Mouse (Mus musculus) embryonic fibroblast, embryonic 13.5 days (primary cell): ENCODE results near the gene Cenpn. TPM values are rescaled to one million over a fixed set of nuclear protein-coding genes. Genes with fewer than 3 reads are reported as not detected.
A peak's percentile ranks its signal among the peaks of the same experiment; 100 is the strongest.

Source experiments
- H3K27ac ChIP-seq: 2 replicates; pipeline ENCODE4 v1.5.1; 2012; ENCODE audit warnings: low read length, control low read depth, inconsistent platforms; ENCODE audit not compliant: insufficient read depth
- H3K4me1 ChIP-seq: 2 replicates; pipeline ENCODE4 v1.6.1; 2011; ENCODE audit warnings: low read length; ENCODE audit not compliant: control insufficient read depth, insufficient read depth
- H3K4me3 ChIP-seq: 2 replicates; pipeline ENCODE4 v1.5.1; 2011; ENCODE audit warnings: mild to moderate bottlenecking, control low read depth, low read length; ENCODE audit not compliant: insufficient read depth
- CTCF ChIP-seq: IDR thresholded peaks from 2 replicates; pipeline ENCODE4 v1.5.1; 2011; ENCODE audit warnings: mild to moderate bottlenecking, control low read depth, low read length, moderate library complexity, borderline replicate concordance; ENCODE audit not compliant: insufficient read depth
- POLR2A ChIP-seq: IDR thresholded peaks from 2 replicates; pipeline ENCODE4 v1.6.1; 2011; ENCODE audit warnings: low read depth, mild to moderate bottlenecking, control low read depth, low read length, moderate library complexity
- polyA plus RNA-seq: library from polyadenylated mRNA; stranded (reverse); fragments of >200 nt; gene quantifications from 2 replicates; pipeline ENCODE4 v1.2.4, GENCODE M21; 2011; ENCODE audit warnings: low read depth; ENCODE audit not compliant: missing spikeins, insufficient read length

Cenpn gene
- polyA plus RNA-seq, 1 experiment = 22.7 TPM

DNA sequence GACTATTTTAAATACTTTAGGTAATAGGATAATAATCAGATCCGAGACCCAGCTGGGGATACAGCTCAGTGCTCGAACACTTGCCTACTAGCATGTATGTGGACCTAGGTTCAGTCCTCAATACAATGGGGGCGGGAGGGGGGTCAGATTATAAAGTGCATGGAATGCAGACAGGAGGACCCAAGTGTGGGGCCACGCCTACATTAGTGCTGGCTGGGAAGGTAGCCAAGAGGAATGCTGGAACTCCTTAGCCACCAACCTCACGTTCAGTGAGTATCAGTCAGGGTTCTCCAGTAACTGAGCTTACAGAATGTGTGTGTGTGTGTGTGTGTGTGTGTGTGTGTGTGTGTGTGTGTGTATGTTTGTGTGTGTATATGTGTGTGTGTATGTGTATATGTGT is 29.8 kb downstream of the Cenpn start:
- H3K4me1 ChIP-seq = peaks cover 2% of the 10 kb centered on the region; the same call in 1 of the 2 replicates
- TF ChIP-seq POLR2A = no peak
- no peak for TF ChIP-seq CTCF
- H3K27ac ChIP-seq = no peak overlapping the region
- no peak overlapping the region for H3K4me3 ChIP-seq

DNA sequence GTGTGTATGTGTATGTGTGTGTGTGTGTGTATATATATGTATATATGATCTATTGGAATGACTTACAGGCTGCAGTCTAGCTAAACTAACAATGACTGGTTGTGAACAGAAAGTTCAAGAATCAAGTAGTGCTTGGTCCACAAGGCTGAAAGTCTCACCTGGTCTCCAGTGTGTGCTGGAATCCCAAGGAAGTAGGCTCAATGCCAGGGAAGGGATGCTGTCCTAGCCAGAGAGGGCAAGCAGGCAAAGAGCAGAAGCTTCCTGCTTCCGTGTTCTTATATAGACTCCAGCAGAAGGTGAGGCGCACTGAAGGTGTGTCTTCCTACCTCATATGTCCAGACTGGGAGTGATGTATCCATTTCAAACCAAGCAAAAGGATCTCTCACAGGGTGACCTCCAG is 30.2 kb downstream of the Cenpn start:
- Histone ChIP-seq H3K4me3 (no peak overlapping the region), H3K4me1 (peaks cover 2% of the 10 kb centered on the region; the same call in 1 of the 2 replicates), H3K27ac (no peak overlapping the region)
- no peak for TF ChIP-seq CTCF
- no peak for TF ChIP-seq POLR2A

DNA sequence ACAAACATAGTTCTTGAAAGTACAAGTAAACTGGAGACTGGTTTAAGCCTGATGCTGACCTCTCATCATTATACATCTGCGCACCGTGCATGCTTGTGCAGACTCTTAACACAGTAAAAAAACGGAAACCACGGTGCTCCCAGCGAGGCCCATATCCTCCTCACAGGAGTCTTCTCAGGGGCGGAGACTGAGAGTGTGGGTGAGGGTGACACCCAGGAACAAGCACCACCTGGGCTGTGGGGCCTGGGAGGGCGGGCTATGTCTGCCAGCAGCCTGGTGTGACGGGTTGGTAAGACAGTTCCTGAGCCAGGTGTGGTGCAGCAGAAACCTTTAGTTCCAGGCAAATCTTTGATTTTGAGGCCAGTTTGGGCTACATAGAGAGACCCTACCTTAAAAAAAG is 30.9 kb downstream of the Cenpn start:
- peaks cover 2% of the 10 kb centered on the region; the same call in 1 of the 2 replicates for H3K4me1 ChIP-seq
- H3K4me3 ChIP-seq = no peak overlapping the region
- TF ChIP-seq POLR2A (no peak), CTCF (no peak)
- H3K27ac ChIP-seq = no peak overlapping the region

DNA sequence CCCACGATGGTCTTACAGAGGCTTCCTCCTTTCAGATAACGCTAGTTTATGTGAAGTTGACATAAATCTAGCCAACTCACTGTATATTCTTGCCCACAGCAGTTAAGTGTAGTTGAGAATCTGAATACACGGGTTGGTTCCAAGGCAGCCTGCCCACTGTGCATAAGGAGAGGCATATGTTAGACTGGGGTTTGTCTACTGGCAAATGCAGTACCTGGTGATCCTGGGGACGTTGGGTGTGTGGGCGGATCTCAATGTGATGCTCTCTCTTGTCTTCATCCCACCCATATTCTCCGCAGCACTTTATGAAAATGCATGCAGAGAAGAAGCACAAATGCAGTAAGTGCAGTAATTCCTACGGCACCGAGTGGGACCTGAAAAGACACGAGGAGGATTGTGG is 32.9 kb downstream of the Cenpn start:
- no peak for TF ChIP-seq POLR2A
- TF ChIP-seq CTCF = no peak
- Histone ChIP-seq H3K4me3 (no peak overlapping the region), H3K4me1 (peaks cover 2% of the 10 kb centered on the region; the same call in 1 of the 2 replicates), H3K27ac (no peak overlapping the region)

DNA sequence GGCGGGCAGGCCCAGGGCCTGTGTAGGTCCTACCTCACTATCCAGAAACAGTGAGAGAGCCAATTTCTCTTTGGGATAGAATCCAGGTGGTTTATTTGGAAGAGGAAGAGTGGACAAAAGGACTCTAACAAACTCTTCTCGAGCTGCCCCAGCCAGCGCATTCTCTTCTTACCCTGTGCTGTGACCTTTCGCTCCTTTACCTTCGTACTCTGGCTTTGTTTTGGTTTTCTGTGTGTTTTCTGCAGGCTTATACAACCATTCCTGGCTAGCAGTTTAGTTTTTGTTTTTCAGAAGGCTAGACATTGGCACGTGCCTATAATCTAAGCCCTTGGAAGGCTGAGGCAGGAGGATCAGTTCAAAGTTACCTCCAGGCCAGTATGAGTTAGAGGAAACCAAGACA is 48.0 kb downstream of the Cenpn start:
- Histone ChIP-seq H3K4me1 (no peaks in the 10 kb centered on the region), H3K4me3 (no peak overlapping the region), H3K27ac (no peak overlapping the region)
- TF ChIP-seq POLR2A (no peak), CTCF (no peak)

DNA sequence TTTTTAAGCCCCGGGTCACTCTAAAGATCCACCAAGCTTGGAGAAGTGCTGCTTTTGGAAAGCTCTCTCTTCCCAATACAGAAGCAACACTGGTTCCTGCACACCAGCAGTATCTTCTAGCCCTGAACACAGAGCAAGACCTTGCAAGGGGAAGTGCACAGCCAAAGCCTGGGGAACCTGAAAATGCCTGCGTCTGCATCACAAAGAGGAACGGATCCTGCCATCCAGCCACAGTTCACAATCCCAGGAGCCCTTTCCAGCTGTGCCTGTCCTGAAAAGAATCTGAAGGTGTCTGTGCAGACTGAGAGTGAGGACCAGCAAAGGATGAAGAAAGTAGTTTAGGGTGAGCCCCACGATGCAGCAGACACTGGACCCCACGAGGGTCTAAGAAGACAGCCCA is 53.5 kb downstream of the Cenpn start:
- TF ChIP-seq CTCF (no peak), POLR2A (no peak)
- Histone ChIP-seq H3K4me1 (peaks cover 2% of the 10 kb centered on the region; the same call in 1 of the 2 replicates), H3K27ac (no peak overlapping the region), H3K4me3 (no peak overlapping the region)

DNA sequence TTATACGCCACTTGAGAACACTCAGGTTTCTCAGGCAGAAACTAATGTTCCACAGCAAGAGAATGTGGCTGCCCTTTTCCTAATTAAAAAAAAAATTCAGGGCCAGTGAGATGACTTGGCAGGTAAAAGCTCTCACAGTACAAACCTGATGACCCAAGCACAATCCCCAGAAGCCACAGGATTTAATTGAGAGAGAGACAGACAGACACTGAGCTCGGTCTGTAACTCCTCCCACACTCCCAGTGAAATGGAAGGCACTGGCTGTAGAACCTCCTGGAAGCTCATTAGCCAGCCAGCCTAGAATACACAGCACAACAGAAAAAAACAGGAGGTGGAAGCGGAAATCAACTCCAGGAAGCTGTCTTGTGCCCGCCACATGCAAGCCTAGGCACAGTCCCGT is 54.1 kb downstream of the Cenpn start:
- TF ChIP-seq CTCF (no peak), POLR2A (no peak)
- no peak overlapping the region for H3K4me3 ChIP-seq
- H3K4me1 ChIP-seq = peaks cover 2% of the 10 kb centered on the region; the same call in 1 of the 2 replicates
- H3K27ac ChIP-seq = no peak overlapping the region

DNA sequence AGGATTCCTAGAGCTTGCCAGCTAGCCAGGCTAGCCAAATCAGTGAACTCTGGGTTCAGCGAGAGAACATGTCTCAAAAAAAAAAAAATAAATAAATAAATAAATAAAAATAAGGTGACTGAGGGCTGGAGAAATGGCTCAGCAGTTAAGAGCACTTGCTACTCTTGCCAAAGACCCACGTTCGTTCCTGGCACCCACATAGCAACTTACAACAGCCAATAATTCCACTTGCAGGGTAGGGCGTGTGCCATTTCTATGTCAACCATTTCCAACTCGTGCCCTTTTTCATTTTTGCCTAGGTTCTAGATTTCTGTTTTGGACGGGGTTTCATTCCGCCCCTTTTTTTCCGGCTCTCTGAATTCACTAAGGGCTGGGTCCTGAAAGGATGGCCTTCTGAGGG is 56.5 kb downstream of the Cenpn start:
- Histone ChIP-seq H3K4me1 (peaks cover 2% of the 10 kb centered on the region; the same call in 1 of the 2 replicates), H3K27ac (no peak overlapping the region)
- no peak for TF ChIP-seq POLR2A
- TF ChIP-seq CTCF = no peak

DNA sequence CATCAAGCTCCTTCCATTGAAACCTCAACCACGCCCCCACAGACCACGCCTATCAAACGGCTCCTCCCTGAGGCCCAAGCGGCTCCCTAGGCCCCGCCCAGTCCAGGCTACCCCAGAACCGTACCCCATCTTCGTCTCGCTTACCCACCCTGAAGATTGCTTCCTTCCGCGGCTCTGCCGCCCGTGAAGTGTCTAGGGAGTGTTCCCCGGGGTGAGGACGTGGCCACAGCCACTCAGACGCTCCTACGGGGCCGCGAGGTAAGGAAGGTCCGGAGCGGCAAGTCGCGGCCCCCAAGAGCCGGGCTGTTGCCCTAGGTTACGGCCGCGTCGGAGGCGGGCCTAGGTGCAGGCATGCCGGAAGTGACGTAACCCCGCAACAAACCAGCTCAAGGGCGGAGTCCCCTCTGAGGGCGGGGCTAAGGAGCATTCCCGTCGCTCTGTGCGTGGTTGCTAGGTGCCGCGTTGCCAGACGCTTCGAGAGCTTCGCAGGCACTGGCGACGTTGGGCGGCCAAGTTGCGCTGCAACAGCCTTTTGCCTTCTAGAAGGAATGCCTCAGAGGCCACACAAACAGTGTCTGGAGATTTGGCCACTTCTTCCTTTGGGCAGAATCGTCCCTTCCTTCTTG is 57.2 kb downstream of the Cenpn start, which contains the start of gene 1700030J22Rik:
1700030J22Rik (minus strand) TSS at position 329 of the 626 bp plus-strand sequence.
- H3K4me1 ChIP-seq = peaks cover 2% of the 10 kb centered on the region; the same call in 1 of the 2 replicates
- TF ChIP-seq CTCF = no peak
- TF ChIP-seq POLR2A = no peak
- H3K4me3 ChIP-seq = peak within 1 kb of the TSS; percentile 86
- no peak within 1 kb of the TSS for H3K27ac ChIP-seq

More for the DNA sequence above, 56.5 kb downstream of the Cenpn start:
- H3K4me3 ChIP-seq = peak overlapping the region; percentile 86

DNA sequence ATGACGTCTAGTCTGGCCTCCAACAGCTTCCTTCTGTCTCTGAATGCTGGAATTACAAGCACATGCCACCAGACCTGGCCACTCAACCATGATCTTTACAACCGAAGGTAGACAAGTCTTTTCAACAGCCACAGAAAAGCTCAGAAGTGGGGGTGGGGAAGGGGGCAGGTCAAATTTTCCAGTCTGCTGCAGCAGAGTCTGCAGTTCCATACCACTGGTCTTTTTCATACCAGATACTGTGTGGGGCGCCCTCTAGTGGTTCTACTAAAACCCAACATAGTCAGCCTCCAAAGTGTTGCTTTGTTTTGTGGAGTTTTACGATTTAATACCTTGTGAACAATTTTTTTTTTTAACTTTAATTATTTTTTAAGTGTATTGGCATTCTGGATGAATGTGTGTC is 58.6 kb downstream of the Cenpn start:
- H3K27ac ChIP-seq = no peak overlapping the region
- peaks cover 2% of the 10 kb centered on the region; the same call in 1 of the 2 replicates for H3K4me1 ChIP-seq
- H3K4me3 ChIP-seq = no peak overlapping the region
- no peak for TF ChIP-seq CTCF
- TF ChIP-seq POLR2A = no peak
